Mouse (Mus musculus) heart, postnatal 0 days (tissue): ENCODE data around the gene Aatf. TPM values are rescaled to one million over a fixed set of nuclear protein-coding genes. Genes with fewer than 3 reads are reported as not detected.

ENCODE experiments used
- ATAC-seq: fragments of 200-750 bp; cut with Nextera tagmentation; 2 replicates; pipeline ENCODE4 v1.8.0; 2017; ENCODE audit warnings: low read depth, moderate number of reproducible peaks, moderate library complexity; ENCODE audit not compliant: insufficient read depth
- DNase-seq: peaks from one replicate; pipeline ENCODE4 v3.0.0-alpha.2; 2016; ENCODE audit warnings: low spot score
- H3K27ac ChIP-seq: fragments of 300-500 bp; sonication (generic); 2 replicates; pipeline ENCODE4 v1.5.1; 2014; ENCODE audit warnings: low read depth, mild to moderate bottlenecking
- H3K27me3 ChIP-seq: fragments of 300-500 bp; sonication (generic); 2 replicates; pipeline ENCODE4 v1.6.1; 2014; ENCODE audit warnings: low read length, mixed read lengths; ENCODE audit not compliant: control insufficient read depth, insufficient read depth
- H3K36me3 ChIP-seq: fragments of 300-500 bp; sonication (generic); replicated peaks from 2 replicates; pipeline ENCODE4 v1.6.1; 2014; ENCODE audit warnings: low read length, mixed read lengths; ENCODE audit not compliant: control insufficient read depth, insufficient read depth
- H3K4me1 ChIP-seq: fragments of 300-500 bp; sonication (generic); 2 replicates; pipeline ENCODE4 v1.6.1; 2014; ENCODE audit warnings: antibody characterized with exemption; ENCODE audit not compliant: control insufficient read depth, insufficient read depth
- H3K4me2 ChIP-seq: fragments of 300-500 bp; sonication (generic); 2 replicates; pipeline ENCODE4 v1.6.1; 2014; ENCODE audit warnings: low read depth, mild to moderate bottlenecking, low read length, moderate library complexity
- H3K4me3 ChIP-seq: fragments of 300-500 bp; sonication (generic); 2 replicates; pipeline ENCODE4 v1.5.1; 2014; ENCODE audit warnings: low read depth, low read length
- H3K9ac ChIP-seq: fragments of 300-500 bp; sonication (generic); replicated peaks from 2 replicates; pipeline ENCODE4 v1.6.1; 2014; ENCODE audit warnings: low read depth, low read length, mixed read lengths
- H3K9me3 ChIP-seq: fragments of 300-500 bp; sonication (generic); replicated peaks from 2 replicates; pipeline ENCODE4 v1.6.1; 2016; ENCODE audit warnings: low read length; ENCODE audit not compliant: control insufficient read depth
- CTCF ChIP-seq: IDR thresholded peaks from 2 replicates; pipeline ENCODE4 v1.5.1; 2016; ENCODE audit warnings: antibody characterized with exemption, control low read depth, low read depth
- EP300 ChIP-seq: IDR thresholded peaks from 2 replicates; pipeline ENCODE4 v1.6.1; 2016; ENCODE audit warnings: antibody characterized with exemption, low read depth
- WGBS: fragments of 180-500 bp; shearing (Covaris S2); extraction: QIAGEN DNeasy Blood & Tissue Kit; methylation state at CpG from one replicate; pipeline ENCODE4 v1.1.7; 2014; 5-methylcytosine and 5-hydroxymethylcytosine counted together
- polyA plus RNA-seq: library from polyadenylated mRNA; unstranded; fragments of >200 nt; fragmentation: Nextera tagmentation; extraction: Ambion mirVana; gene quantifications from 2 replicates; pipeline ENCODE4 v1.2.1, GENCODE M21; 2015
- total RNA-seq: library from RNA; depleted of rRNA; stranded (reverse); fragments of >200 nt; gene quantifications from 2 replicates; pipeline ENCODE4 v1.2.3, GENCODE M21; 2014; ENCODE audit warnings: low replicate concordance

Gene Aatf
- total and polyA plus RNA-seq, 2 experiments from 2014 or later = 7.1 to 16.3 TPM

- Histone ChIP-seq H3K36me3 (no peaks in the 10 kb centered on the region), H3K4me2 (no peak overlapping the region), H3K4me1 (no peaks in the 10 kb centered on the region), H3K4me3 (no peak overlapping the region), H3K9ac (no peak overlapping the region), H3K27me3 (0 out of 2 replicates have a peak, but pooled peaks cover 3% of the 10 kb centered on the region), H3K27ac (no peak overlapping the region), H3K9me3 (no peaks in the 10 kb centered on the region)
- DNase-seq = no peak
- 46% methylated on average over 6 of the region's 6 CpGs for WGBS
- ATAC-seq = no peak
- TF ChIP-seq EP300 (no peak), CTCF (no peak)
These were observed 36.0 kb upstream of the Aatf start for GRCm38 (mm10) chr11:84549258-84549791.

DNA sequence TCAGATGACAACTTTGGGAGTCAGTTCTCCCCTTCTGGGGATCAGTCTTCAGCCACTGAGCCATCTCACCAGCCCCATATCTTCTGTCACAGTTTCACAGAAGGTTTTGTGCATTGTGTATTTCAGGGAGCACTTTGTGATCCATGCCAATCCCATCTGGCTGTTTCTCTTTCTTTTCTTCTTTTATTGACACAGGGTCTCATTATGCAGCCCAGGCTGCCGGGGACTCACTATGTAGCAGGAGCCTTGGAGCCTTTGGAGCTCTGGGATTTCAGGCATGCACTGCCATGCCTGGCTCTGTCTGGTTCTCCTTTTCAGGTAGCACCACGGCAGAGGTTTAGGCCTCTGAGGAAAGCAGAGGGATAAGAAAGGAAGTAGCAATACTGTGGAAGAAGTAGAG, 35.0 kb upstream of the Aatf start:
- Histone ChIP-seq H3K9me3 (no peaks in the 10 kb centered on the region), H3K27me3 (0 out of 2 replicates have a peak, but pooled peaks cover 3% of the 10 kb centered on the region), H3K4me3 (no peak overlapping the region), H3K36me3 (no peaks in the 10 kb centered on the region), H3K27ac (no peak overlapping the region), H3K9ac (no peak overlapping the region), H3K4me2 (no peak overlapping the region), H3K4me1 (no peaks in the 10 kb centered on the region)
- WGBS = 64% methylated on average over 2 of the region's 2 CpGs
- ATAC-seq (no peak), DNase-seq (no peak)
- TF ChIP-seq EP300 (no peak), CTCF (no peak)

DNA sequence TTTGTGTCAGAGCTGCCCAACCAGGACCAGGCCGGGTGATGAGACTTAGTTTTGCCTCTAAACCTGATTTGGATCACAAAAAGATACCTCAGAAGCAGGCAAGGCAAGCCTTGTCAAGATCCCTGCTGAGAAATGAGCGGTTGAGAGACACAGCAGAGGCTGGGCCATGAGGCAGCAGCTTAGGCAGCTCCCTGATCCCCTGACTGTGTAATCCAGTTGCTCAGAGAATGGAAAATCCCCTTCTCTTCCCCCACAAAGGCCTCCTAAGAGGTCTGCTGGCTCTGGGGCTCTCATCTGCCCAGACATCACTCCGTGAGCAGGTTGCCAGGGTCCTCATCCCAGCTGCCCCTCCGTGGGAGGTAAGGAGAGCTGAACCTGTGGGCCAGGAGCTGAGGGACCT, 26.7 kb upstream of the Aatf start:
- H3K27me3 ChIP-seq = peaks cover 29% of the 10 kb centered on the region
- no peak overlapping the region for H3K27ac ChIP-seq
- TF ChIP-seq CTCF = no peak
- no peak for TF ChIP-seq EP300
- no peaks in the 10 kb centered on the region for H3K4me1 ChIP-seq
- no peaks in the 10 kb centered on the region for H3K36me3 ChIP-seq
- H3K9ac ChIP-seq = no peak overlapping the region
- no peak overlapping the region for H3K4me2 ChIP-seq
- H3K9me3 ChIP-seq = no peaks in the 10 kb centered on the region
- WGBS = 37% methylated on average over 4 of the region's 4 CpGs
- no peak for DNase-seq
- no peak for ATAC-seq
- no peak overlapping the region for H3K4me3 ChIP-seq

DNA sequence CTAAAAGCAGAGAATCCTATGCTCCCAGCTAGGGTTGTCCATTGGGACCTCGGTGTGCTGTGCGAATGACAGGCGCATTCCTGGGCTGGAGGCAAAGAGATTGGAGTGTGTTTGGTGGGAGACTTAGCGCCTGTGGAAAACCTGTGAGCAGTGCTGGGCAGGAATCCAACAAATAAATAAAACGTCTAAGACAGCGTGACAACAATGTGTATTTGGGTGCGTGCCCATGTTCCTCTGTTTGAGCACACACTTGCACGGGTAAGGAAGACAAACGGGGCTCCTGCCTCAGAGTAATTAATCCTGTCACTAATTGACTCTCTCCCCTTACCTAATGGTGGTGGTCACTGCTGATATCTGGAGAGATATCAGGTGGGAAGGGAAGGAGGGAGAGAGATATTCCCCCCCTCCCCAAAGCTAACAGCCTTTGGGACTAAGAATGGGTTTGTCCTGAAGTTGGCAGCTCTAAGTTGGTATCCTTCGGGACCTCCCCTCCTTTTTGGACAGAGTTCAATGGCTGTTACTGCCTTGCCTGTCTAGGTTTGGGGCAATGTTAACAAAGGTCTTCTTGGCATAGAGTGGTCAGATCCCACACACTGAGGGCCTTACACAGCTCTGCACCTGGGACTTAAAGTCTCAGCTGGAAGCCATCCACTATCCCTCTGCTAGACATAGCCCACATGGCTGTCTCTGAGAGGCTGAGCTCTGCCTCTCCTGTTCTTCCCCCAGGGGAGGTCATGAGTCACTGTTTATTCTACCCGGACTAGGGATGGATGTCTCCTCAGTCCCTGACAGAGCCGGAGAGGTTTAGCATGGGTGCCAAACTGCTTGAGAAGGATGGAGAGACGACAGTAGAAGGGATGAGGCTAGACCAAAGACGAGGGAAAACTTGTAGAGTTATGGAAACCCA, 16.7 kb upstream of the Aatf start:
- DNase-seq = no peak
- WGBS = 7% methylated on average over 14 of the region's 14 CpGs
- Histone ChIP-seq H3K27me3 (peaks cover 89% of the 10 kb centered on the region), H3K4me1 (0 out of 2 replicates have a peak, but pooled peaks cover 5% of the 10 kb centered on the region), H3K9me3 (no peaks in the 10 kb centered on the region), H3K36me3 (no peaks in the 10 kb centered on the region), H3K4me2 (no peak overlapping the region), H3K4me3 (no peak overlapping the region), H3K9ac (no peak overlapping the region), H3K27ac (no peak overlapping the region)
- no peak for ATAC-seq
- TF ChIP-seq CTCF = no peak
- TF ChIP-seq EP300 = no peak

DNA sequence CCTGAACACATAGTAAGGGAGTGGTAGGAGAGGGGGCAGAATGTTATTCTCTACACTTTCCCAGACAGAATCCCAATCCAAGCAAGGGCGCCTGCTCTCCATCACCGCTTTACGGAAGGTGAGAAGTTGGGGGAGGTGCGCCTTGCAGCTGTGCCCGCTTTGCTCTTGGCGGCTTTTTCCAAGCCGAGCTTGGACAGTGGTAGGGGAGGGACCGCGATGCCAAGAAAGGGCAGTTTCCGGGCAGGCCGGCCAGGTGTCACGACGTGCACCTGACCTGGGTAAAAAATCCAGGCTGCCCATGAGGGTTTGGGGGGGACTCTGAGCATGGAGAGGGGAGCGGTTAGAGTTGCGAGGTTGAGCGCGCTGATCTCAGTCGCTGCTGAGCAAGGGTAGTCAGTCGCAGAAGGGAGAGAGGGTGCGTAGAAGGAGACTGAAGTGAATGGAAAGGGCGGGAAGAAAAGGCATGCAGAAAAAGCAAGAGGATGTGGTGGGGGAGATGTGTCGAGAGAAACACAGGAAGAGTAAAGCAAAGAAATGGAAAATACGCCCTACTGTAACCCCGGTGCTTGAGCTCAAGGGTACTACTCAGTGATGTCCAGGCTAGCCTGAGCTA, 15.9 kb upstream of the Aatf start:
- ATAC-seq (no peak), DNase-seq (no peak)
- Histone ChIP-seq H3K9me3 (no peaks in the 10 kb centered on the region), H3K27me3 (peaks cover 95% of the 10 kb centered on the region), H3K4me3 (no peak overlapping the region), H3K27ac (no peak overlapping the region), H3K4me1 (0 out of 2 replicates have a peak, but pooled peaks cover 8% of the 10 kb centered on the region), H3K4me2 (no peak overlapping the region), H3K36me3 (no peaks in the 10 kb centered on the region), H3K9ac (no peak overlapping the region)
- TF ChIP-seq CTCF (no peak), EP300 (no peak)
- 2% methylated on average over 24 of the region's 24 CpGs for WGBS
